22 mouse cellular contexts compared by ENCODE assay signal in the genomic region with DNA sequence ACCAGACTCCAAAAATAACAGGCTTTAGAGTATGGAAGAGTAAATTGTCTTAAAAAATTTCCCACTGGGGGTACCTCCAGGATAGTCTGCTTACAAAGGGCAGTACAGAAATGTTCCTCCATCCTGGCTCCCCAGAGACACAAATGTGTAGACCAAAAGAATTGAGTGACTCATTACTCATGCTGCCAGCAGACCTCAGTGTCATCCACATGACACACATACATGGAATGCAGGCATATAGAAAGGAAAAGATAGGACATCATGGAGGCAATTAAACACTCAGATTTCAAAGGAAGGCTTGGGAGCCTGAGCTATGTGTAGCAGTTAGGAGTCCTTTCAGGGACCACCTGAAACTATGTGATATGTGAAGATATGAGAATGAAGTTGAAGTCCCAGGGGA.
DNase-seq lines count a peak whose midpoint lies in the region; TF ChIP-seq lines count a peak whose summit lies in the region.
"Had no signal": no experiment of that assay in that cellular context is flagged by ENCODE, and none has a peak within 500 bp of the region (broad histone marks: within the 10 kb centered on the region; RNA-seq: fewer than 3 reads in every experiment).

No protein-coding gene starts in this region.

- H3ac ChIP-seq in C2C12 (ENCODE audit: control insufficient read depth, insufficient read length, low read depth) = no peak overlapping the region

- H3K36me3 ChIP-seq in C2C12 (ENCODE audit: control insufficient read depth, insufficient read depth) = no peaks in the 10 kb centered on the region
- H3K36me3 ChIP-seq: embryonic facial prominence, embryonic 10.5 days; embryonic facial prominence, embryonic 12.5 days; forebrain, embryonic 10.5 days; forebrain, embryonic 12.5 days had no signal

- intact Hi-C loops in left cerebral cortex, postnatal 25 days (cut with DNase I) = no loop called here

- no peak for TF ChIP-seq CTCF in C2C12 (IDR thresholded peaks at IDR 0.05; ENCODE audit: control insufficient read depth, insufficient read depth, insufficient read length)
- TF ChIP-seq CTCF in embryonic fibroblast, embryonic 13.5 days (IDR thresholded peaks at IDR 0.05; ENCODE audit: borderline replicate concordance, insufficient read depth, low read length) = no peak

- H3K27ac ChIP-seq in embryonic fibroblast, embryonic 13.5 days (ENCODE audit: insufficient read depth, low read length) = peak overlapping the region; percentile 78
- H3K27ac ChIP-seq: embryonic facial prominence, embryonic 10.5 days; embryonic facial prominence, embryonic 12.5 days; forebrain, embryonic 10.5 days; forebrain, embryonic 12.5 days had no signal

- H3K79me3 ChIP-seq in C2C12 (ENCODE audit: low read depth) = no peaks in the 10 kb centered on the region

- peaks cover 8% of the 10 kb centered on the region for H3K4me1 ChIP-seq in embryonic fibroblast, embryonic 13.5 days (ENCODE audit: control insufficient read depth, insufficient read depth, low read length)
- H3K4me1 ChIP-seq: embryonic facial prominence, embryonic 10.5 days; embryonic facial prominence, embryonic 12.5 days; forebrain, embryonic 10.5 days; forebrain, embryonic 12.5 days had no signal

- no peaks in the 10 kb centered on the region for H3K79me2 ChIP-seq in C2C12 (ENCODE audit: control insufficient read depth, insufficient read depth)

- TF ChIP-seq POLR2A in embryonic fibroblast, embryonic 13.5 days (IDR thresholded peaks at IDR 0.05; ENCODE audit: low read depth, low read length) = no peak

- DNase-seq in 3134 (ENCODE audit: extremely low read depth, insufficient read length, low spot score) = peak; percentile 50
- peak; percentile 68 for DNase-seq in Muller cell, postnatal 12 days (ENCODE audit: inconsistent ontology term)
- no peak for DNase-seq in left cerebral cortex, adult 9 months (ENCODE audit: low spot score in 2 of 2)
- no peak for DNase-seq in kidney, adult 8-10 months
- no peak for DNase-seq in left cerebral cortex, postnatal 25 days (ENCODE audit: low spot score in 2 of 2)
- DNase-seq in adrenal gland, postnatal 25 days = no peak
- DNase-seq: adrenal gland, adult 8-10 months; adrenal gland, postnatal 14 days; B cell, adult 2 months; cerebellum, adult 11 months; cerebellum, adult 18-20 months; cerebellum, adult 8-10 months; cerebellum, adult 9-11 months; cerebellum, postnatal 25 days had no signal

- no peak overlapping the region for H3K4me3 ChIP-seq in C2C12 (ENCODE audit: insufficient read depth, poor library complexity, severe bottlenecking)
- no peak overlapping the region for H3K4me3 ChIP-seq in embryonic fibroblast, embryonic 13.5 days (ENCODE audit: insufficient read depth, low read length)
- H3K4me3 ChIP-seq: embryonic facial prominence, embryonic 10.5 days; embryonic facial prominence, embryonic 12.5 days; erythroblast, embryonic 14.5 days; forebrain, embryonic 10.5 days; forebrain, embryonic 12.5 days had no signal

- H3K27me3 ChIP-seq in C2C12 (ENCODE audit: control insufficient read depth, insufficient read depth, insufficient read length) = no peaks in the 10 kb centered on the region
- H3K27me3 ChIP-seq: embryonic facial prominence, embryonic 12.5 days; forebrain, embryonic 12.5 days; Patski had no signal

TF ChIP-seq in C2C12, 6 proteins besides CTCF, POLR2A, EP300 and RAD21:
- TF ChIP-seq MAX (IDR thresholded peaks at IDR 0.05) = peak; percentile 78
- no peak for TF ChIP-seq MYOG (IDR thresholded peaks at IDR 0.05; ENCODE audit: control insufficient read depth, extremely low read depth, insufficient read length)
- peak; percentile 88 for TF ChIP-seq FOSL1 (IDR thresholded peaks at IDR 0.05; ENCODE audit: insufficient read depth, low read length, poor library complexity, severe bottlenecking)
- TF ChIP-seq MYOD1 (IDR thresholded peaks at IDR 0.05; ENCODE audit: control insufficient read depth, insufficient read length, low read depth) = peak; percentile 24
- TF ChIP-seq CEBPB (IDR thresholded peaks at IDR 0.05; ENCODE audit: low read depth) = no peak
TF ChIP-seq in C2C12: peak in this region for 3.

Comparison
In these comparisons a context has a peak if more than half of its experiments do, and no peak if none do; other contexts are left out.
1. DNase-seq: peak in 3134 (single experiment) and Muller cell, postnatal 12 days (single experiment); none in left cerebral cortex, adult 9 months (0 of 2), kidney, adult 8-10 months (0 of 2), left cerebral cortex, postnatal 25 days (0 of 2) and adrenal gland, postnatal 25 days (single experiment).